Mouse (Mus musculus) MEL-GATA-1-ER (cell line): ENCODE measurements around the gene Casp3.

Experiments used
- DNase-seq: peaks from one replicate; pipeline ENCODE4 v3.0.0-alpha.2; 2012; ENCODE audit warnings: low read depth; ENCODE audit errors: extremely low read depth

Casp3 gene

DNA sequence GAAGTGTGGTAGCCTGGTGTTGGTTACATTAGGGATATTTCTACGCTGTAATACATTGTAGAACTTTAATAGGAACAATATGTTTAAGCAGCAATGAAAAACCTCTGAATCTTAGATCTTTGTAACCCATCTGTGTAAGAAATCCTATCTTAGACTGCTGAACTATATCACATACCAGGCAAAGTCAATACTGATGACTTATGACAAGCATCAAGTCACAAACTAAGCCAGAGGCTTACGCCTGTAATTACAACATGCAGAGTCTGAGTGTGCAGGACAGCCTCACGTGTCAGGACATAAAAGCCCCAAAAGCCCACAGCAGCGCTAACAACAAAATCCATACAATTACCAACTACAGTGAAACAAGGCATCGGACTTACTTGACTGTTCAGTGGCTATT lies 13.5 kb upstream of the Casp3 start:
- no peak for DNase-seq

DNA sequence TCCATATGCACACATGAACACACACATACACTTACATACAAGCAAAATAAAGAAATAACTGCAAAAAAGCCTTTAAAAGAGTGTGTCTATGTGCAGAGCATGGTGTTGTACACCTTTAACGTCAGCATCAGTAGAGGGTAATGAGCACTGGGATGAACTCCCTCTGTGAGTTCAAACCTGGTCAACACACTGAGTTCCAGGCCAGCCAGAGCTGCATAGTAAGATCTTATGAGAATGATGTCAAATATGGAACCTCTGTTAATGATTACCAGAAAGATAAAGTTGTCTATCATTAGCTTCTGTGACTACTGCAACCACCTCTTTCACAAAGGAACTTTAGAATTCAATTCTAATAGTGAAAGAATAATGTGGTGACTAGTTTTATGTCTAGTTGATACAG lies 10.2 kb upstream of the Casp3 start:
- no peak for DNase-seq

DNA sequence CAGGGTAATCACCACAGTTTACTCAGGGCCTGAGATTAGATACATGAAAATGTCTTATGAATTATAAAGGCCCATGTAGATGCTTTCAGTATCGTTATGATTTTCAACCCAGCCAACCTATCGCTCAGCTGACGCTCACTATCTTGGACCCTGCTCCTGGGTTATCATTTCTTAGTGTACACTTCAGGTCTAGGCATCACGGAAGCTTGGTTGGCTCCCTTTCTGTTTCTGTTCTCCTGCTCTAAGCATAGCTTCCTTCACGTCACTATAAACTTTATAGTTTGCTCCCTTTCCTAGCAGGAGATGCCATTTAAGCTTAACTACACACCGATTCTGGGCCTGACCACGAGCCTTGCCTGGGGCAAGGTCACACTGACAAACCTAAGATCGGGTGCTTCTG lies 5.5 kb upstream of the Casp3 start:
- DNase-seq, result no peak

DNA sequence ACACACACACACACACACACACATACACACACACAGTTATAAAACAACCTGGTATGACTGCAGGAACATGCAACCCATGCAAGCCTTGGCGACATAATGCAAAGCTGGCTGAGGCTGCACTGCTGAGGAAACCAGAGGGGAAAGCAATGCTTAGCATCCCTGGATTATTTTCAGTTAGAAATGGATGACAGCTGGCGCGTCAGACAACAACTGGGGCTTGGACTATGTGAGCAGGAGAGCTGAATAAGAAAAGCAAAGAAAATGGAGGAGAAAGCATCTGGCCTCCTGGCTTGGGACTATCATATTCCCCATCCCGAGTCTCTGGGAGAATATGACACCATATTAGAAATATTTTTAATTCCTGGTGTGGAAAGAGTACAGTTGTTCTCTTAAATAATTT lies 4.2 kb upstream of the Casp3 start:
- no peak for DNase-seq

DNA sequence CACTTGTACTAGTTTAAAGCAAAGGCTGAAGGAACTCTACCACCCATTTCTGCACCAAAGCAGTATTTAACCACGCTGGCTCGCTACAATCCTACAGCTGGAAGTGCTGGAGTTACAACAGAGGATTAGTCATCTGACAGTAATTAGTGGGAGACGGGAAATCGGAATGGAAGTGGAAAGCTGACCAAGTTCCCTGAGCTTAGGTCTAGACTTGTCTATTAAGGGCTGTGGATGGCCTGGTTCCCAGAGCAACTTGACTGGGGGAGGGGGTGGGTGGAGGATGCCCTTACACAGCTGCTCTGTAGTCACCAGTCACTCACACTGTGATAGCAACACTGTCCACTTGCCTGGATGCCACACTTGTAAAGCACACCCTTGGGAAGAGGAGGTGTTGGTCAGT lies 3.7 kb upstream of the Casp3 start:
- DNase-seq, result no peak

DNA sequence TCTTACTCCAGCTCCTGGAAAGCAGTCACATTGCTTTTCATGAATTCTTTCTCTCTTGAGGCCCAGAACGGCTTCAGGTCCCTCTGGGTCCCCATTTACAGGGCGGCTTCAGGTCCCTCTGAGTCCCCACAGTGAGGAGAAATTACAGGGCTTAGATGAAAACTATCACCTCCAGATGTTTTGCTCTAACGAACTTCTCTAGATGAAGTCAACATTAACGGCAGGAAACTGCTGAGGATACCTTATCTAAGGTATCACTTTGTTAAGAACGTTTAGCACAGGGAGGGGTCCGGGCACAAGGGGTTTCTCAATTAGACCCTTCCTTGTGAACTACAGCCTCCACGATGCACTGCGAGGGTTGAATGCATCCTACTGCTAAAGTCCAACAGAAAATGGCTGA lies 1.2 kb upstream of the Casp3 start:
- no peak for DNase-seq

DNA sequence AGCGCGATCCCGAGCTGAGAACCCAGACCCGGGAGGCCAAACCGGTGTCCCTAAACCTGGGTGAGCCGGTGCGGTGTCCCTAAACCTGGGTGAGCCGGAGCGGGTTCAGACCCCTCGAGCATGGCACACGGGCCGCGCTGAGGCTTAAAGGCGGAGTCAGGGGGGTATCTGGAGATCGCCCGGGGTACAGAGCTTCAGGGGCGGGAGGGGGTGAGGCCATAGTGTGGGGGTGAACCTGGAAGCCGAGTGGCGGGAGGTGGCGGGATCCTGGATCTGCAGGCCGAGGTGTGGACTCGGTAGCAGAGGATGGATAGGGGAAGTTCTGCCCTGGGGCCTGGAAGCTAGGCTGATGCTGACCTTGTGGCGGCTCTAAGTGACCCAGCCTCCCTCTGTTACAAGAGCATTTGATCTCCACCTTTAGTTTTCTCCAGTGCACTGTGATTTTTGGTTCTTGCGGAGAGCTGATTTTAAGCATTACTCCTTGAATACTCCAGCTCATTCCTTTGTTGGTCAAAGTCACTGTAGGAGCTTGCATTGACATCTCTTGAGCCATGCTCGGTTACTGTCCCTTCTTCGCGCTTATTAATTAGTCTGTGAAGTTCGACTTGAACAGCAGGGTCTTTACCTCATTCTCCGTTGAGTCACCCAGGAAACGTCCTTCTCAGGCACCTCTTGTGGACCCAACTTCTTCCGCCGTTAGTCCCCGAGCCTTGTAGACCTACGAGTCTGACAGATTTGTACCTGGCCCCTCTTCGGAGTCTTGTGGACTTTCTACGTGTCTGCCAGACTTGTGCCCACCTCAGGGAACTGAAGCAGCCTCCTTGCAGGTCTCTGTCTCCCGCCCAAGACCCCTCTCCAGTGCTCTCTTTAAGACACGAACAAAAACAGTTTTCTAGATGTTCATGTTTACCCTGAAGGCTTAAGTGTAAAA lies 864 bp downstream of the Casp3 start:
- DNase-seq, result peak; percentile 37

DNA sequence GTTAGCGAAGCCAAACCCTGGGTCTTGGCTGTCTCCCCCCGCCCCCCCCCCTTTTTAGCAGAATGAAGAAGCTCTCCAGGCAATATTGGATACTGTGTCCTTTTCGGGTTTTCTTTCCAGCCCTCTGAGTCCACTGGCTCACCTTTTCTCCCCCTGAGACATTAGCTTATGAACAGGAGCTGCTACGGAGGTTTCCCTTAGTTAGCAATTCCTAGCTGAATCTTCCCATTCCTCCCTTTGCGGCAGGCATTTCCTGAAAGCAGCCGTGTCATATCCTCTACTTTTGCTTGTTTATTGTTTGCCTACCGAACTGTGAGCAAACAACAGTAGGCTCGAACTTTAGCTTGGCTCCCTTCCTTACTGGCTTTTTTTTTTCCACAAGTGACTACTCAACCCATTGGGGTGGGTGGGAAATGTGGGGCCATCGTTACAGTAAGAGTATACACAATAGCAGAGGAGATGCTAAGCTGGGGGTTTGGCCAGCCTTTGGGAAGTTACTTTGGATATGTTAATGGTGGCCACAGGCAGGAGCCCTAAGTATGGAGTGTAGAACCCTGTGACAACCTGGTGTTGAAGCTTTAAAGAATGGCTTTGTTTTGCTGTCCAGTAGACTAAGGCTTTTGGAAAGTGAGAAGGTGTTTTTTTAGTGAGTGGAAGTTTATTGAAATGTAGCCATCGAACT lies 1.7 kb downstream of the Casp3 start:
- no peak for DNase-seq

DNA sequence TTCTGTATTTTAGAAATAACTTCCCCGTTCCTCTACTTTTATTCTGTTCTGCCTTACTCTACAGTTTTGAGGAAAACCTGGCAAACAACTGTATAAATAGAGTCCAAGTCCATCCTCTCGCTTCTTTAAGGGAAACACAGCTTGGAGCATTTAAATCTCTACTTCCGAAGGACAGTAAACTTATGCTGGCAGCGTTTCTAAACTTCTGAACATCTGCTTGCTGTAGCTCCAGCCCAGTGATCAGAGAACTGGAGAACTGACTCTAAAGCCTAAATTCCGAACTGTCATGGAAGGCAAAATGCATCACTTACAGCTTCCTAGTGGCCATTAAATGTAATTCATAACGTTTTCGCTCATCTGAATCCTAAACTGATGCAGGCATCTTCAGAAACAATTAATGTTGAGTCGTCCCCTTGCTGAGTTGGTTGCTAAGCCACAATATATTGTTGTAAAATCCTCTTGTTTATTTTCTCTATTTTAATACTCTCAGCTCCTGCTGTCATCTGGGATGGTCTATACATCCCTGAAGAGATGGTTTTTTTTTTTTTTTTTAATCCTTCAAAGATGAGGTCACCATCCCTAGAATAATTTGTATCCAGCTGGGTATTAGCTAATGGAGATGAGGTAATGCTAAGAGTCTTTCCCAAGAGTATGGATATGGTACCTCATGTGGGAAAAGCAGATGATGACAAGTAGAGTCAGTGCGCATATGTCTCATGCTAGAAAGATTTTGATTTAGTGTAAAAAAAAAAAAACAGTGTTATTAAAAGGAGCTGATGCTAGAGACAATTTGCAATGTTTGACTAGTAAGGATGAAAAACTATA lies 5.6 kb downstream of the Casp3 start:
- no peak for DNase-seq

DNA sequence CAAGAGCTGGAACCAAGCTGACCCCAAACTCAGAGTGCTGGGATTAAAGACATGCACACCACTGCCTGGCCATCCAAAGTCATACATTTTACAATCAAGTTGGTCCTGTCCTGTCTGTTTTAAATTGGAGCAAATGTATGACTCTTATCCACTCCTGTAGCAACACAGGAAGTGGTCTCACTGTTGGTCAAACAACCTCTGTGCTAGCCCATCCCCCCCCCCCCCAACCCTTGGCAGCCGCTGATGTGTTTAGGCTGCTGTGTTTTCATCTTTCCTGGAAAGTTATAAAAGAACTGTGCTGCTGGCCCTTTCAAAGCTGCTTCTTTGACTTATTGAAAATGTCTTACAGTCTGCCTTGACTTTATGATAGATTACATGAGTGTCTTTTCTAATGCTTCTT lies 8.1 kb downstream of the Casp3 start:
- no peak for DNase-seq

DNA sequence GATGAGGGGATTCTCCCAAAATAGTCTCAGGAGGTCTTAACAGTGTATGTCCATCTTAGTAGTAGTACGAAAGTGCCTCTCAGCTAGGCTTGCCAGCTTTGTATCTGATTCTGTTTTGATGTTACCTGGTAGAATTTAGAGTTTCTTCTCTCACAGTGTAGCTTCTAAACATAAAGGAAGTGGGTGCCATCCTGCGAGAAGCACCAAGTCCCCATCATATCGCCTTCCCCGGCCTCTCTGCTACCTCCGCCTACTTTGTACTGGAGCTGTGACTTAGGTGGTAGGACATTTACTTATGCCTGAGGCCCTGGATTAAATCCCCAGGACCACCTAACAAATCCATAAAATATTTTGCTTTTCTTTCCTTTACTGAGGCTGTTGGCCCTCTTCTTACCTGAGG lies 9.6 kb downstream of the Casp3 start:
- no peak for DNase-seq

DNA sequence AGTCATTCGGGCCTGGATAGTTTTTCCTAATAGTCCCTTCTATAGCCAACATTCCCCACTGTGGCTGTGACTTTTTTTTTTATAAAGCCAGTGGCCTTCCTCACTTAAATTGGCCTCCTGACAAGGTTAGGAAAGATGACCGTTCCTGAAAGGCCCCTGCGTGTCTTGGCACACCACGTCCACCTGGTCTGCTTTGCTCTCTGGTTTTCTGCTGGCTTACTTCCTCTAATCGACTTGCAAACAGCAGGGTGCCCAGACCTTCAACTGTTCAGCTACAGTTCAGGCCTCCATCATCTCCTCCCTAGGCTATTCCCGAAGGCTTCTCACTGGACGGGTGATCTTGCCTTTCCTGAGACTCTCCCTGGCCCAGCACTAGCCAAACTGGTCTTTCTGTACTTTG lies 10.8 kb downstream of the Casp3 start:
- no peak for DNase-seq

DNA sequence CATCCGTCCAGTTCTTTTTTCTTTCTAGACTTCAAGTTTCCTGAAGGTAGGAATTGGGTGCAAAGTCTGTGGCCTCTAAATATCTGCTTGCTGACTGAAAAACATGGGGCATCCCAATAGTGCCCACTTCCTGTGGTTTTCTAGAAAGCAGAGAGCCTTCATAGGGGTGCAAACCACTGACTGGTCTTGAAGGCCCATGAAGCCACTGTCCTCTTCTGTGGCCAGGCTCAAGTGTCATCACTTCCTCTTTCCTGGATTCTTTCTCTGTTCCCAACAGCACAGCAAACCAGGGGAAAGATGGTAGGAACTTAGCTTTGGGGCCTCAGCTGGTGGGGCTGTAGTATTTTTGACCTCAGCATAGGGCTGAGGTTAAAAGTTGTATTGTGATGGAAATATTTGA lies 11.6 kb downstream of the Casp3 start:
- DNase-seq, result no peak

DNA sequence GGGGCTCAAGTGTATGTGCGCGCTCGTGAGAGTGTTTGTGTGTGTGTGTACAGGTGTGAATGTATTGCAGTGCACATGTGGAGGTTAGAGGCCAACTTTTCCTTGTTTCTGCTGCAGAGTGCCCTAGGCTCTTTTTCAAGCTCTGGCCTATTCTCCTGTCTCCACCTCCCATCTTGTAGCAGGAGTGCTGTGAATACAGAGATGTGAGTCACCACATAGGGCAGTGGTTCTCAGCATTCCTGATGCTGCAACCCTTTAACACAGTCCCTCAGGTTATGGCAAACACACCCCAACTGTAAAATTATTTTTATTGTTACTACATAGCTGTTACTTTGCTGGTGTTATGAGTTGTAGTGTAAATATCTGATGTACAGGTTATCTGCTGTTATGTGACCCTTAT lies 13.3 kb downstream of the Casp3 start:
- DNase-seq, result no peak

DNA sequence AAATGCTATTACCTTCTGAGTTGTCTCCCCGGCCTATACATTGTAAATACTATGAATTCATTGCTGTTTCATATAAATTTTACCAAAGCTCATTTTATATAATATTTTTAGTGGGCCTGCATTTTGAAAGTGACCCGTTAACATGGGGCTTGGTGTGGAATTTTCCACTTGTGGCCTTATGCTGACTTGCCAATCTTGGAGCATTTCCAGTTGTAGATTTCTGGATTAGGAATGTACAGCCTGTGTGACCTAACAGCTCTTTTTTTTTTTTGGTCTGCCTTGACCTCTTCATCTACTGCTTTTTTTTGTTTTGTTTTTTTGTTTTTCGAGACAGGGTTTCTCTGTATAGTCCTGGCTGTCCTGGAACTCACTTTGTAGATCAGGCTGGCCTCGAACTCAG lies 13.8 kb downstream of the Casp3 start:
- DNase-seq, result no peak

DNA sequence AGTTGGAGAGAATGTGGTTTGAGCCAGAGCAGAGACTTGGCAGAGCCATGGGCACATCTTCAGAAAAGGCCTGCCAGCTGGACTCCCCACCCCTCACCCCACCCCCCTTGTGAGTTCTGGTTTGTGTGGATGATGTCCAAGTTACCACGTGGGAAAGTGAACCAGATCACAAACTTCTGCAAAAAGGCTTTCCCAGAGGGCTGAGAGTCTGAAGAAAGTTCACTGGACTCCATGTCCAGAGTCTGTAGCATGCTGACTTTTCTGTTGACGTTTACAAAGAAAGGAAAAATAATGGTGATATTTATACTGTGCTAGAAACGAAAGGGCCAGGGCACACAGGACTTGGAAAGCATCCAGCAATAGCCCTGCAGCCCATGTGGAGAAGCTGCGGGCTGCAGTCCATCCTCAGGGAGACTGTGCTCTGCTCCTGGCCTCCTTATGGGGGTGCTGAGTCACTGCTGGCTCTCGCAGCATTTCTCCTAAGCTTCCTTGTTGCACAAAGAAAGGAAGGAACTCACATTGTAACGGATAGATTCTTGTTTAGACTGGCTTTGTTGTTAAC lies 22.0 kb downstream of the Casp3 start:
- no peak for DNase-seq

DNA sequence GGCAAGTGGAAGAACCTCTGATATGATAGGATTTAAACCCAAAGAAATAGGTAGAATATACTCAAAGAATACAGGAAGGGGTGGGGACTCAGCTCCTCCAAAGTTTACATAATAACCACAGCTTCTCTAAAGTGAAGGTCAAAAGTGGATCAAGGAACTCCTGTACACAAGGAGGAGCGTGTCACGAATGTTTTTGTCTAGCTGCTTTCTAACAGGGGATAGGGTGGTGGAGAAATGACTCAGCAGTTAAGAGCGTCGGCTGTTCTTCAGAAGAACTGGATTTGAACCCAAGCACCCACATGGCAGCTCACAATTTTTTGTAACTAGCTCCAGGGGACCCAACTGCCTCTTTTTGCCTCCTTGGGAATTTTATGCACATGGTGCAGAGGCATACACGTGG lies 22.8 kb downstream of the Casp3 start:
- no peak for DNase-seq

DNA sequence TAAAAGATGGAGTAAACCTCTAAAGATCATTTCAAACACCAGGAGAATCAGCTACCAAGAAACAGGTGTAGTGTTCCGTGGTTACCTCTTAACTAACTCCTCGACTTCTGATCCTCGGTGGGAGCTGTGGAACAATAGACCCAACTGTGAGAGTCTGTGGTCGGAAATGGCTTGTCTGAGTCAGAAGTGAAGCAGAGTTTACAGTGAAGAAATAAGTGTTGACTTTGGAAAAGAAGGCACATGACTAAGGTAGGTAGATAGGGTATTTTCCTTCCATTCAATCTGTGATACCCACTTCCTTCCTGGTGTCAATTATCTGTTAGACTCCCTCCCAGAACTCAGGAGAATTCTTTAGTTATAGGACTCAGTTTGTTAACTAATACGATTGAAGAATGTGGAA lies 24.2 kb downstream of the Casp3 start:
- DNase-seq, result no peak

DNA sequence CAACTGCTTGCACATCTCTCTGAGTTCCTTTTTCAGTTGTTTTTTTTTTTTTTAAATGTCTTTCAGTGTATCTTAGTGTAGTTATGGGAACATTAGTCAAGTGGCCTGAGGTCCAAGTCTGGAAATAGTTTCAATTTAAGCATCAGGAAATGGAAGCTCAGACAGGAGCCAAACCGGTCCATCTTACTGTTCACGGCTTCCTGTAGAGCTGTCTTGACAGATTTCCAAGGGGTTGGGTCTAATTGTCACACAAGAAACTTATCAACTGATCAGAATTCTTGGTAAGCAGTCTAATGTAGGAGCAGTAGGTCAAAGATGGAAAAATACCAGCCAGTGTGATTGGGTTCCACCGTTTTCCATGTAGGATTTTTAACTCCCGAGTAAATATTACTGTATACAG lies 31.3 kb downstream of the Casp3 start:
- no peak for DNase-seq

DNA sequence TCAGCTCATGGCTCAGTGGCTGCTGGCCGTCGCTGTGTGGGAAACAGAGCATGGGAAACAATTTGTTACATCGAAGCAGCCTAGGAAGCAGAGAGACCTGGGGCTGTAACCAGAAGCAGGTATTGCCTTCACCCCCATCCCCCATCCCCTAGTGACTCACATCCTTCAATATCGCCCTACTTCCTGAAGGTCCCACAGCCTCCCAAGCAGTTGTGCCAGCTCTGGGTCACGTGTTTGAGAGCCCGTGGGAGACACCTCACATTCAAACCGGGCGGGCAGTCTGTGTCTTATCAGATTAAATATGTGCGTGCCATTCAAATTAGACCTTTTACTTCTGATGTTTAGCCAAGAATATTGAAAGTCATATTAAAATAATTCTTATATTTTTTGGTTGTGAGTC lies 34.8 kb downstream of the Casp3 start:
- DNase-seq, result no peak

DNA sequence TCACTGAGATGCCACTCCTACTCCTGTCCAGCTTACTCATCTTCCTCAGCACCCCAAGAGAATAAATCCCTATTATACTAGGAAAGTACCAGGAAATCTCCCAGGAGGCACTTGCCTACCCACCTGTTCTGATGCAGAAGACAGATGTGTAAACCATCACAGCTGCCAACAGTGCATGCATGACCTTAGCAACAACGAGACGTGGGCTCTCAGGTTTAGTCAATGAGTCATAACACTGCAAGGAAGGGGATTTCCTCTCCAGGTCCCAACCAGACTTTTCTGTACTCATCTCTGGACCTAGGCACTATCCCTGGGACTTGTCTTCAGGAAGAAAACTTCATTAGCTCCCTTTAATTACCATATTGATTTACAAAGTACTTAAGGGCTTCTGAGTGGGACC lies 38.8 kb downstream of the Casp3 start:
- DNase-seq, result no peak

DNA sequence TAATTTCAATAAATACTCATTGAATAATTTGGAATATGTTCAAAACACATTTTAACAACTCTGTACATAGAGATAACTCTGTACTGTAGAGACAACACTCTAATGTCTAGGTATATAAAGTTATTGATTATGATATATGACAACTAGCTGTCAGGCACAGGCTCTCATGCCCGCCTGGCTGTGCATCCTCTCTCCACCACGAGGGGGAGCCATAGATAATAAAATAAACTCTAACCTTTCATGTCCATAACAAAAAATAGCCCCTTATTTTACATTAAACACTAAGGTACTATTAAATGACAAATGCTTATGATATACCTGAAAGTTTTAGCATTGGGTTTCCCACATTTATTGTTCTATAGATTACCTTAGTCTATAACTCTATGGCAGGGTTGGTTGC lies 54.4 kb downstream of the Casp3 start:
- no peak for DNase-seq
